Mouse (Mus musculus): Measurements from ENCODE around the gene Fgf2.

The Fgf2 gene

GRCm38 (mm10) chr3:37348221-37349165 lies at the start of gene Fgf2:
Fgf2 (plus strand) TSS chr3:37348346.
- 1% methylated on average over 69 of the region's 75 CpGs for WGBS

- WGBS, result 87% methylated on average over 3 of the region's 3 CpGs
These were observed 48.7 kb upstream of the Fgf2 start for GRCm38 (mm10) chr3:37299470-37299869.

- 35% methylated on average over 12 of the region's 12 CpGs for WGBS
These were observed 45.5 kb upstream of the Fgf2 start for GRCm38 (mm10) chr3:37302685-37303084.

- 80% methylated on average over 8 of the region's 8 CpGs for WGBS
These were observed 44.6 kb upstream of the Fgf2 start for GRCm38 (mm10) chr3:37303392-37304139.

GRCm38 (mm10) chr3:37311897-37312369 lies 36.2 kb upstream of the Fgf2 start:
- WGBS, result 2% methylated on average over 10 of the region's 10 CpGs

- WGBS, result under 1% methylated on average over 51 of the region's 54 CpGs
These were observed 35.7 kb upstream of the Fgf2 start, which contains the start of the genes Bbs12 and Cetn4 for GRCm38 (mm10) chr3:37312370-37312941. Bbs12 (plus strand) TSS chr3:37312554. Cetn4 (minus strand) TSS chr3:37312708.

GRCm38 (mm10) chr3:37313371-37313770 lies 34.8 kb upstream of the Fgf2 start:
- 21% methylated on average over 1 of the region's 1 CpGs for WGBS

GRCm38 (mm10) chr3:37316233-37316632 lies 31.9 kb upstream of the Fgf2 start:
- WGBS, result 96% methylated on average over 1 of the region's 1 CpGs

- 44% methylated on average over 3 of the region's 3 CpGs for WGBS
These were observed 23.8 kb upstream of the Fgf2 start for GRCm38 (mm10) chr3:37324310-37324709.

- whole genome bisulfite sequencing, result 67% methylated on average over 5 of the region's 5 CpGs
These were observed 22.6 kb upstream of the Fgf2 start for GRCm38 (mm10) chr3:37325317-37326112.

- 93% methylated on average over 3 of the region's 3 CpGs for WGBS
These were observed 21.5 kb upstream of the Fgf2 start for GRCm38 (mm10) chr3:37326627-37327026.

GRCm38 (mm10) chr3:37328489-37328888 lies 19.7 kb upstream of the Fgf2 start:
- 77% methylated on average over 2 of the region's 2 CpGs for WGBS

- WGBS, result 87% methylated on average over 1 of the region's 1 CpGs
These were observed 18.2 kb upstream of the Fgf2 start for GRCm38 (mm10) chr3:37329963-37330362.

- 74% methylated on average over 6 of the region's 6 CpGs for WGBS
These were observed 16.1 kb upstream of the Fgf2 start for GRCm38 (mm10) chr3:37331999-37332449.

- WGBS, result 94% methylated on average over 4 of the region's 4 CpGs
These were observed 14.1 kb upstream of the Fgf2 start for GRCm38 (mm10) chr3:37334053-37334452.

GRCm38 (mm10) chr3:37341110-37341509 lies 7.0 kb upstream of the Fgf2 start:
- 72% methylated on average over 5 of the region's 5 CpGs for WGBS

- 83% methylated on average over 5 of the region's 5 CpGs for WGBS
These were observed 5.3 kb upstream of the Fgf2 start for GRCm38 (mm10) chr3:37342811-37343210.

GRCm38 (mm10) chr3:37347671-37348070 lies 475 bp upstream of the Fgf2 start:
- 31% methylated on average over 9 of the region's 9 CpGs for WGBS

GRCm38 (mm10) chr3:37349166-37349548 lies 1.0 kb downstream of the Fgf2 start:
- 27% methylated on average over 8 of the region's 8 CpGs for WGBS

- 78% methylated on average over 7 of the region's 7 CpGs for WGBS
These were observed 2.2 kb downstream of the Fgf2 start for GRCm38 (mm10) chr3:37350386-37350785.

GRCm38 (mm10) chr3:37353951-37354481 lies 5.9 kb downstream of the Fgf2 start:
- 82% methylated on average over 10 of the region's 10 CpGs for WGBS

All from cerebral cortex, adult 2 months (tissue).